Mouse (Mus musculus) myocyte (in vitro differentiated cells): ENCODE results near the gene Rab19. TPM values are rescaled to one million over a fixed set of nuclear protein-coding genes. Genes with fewer than 3 reads are reported as not detected.

ENCODE experiments used
- H3K27me3 ChIP-seq: one replicate; pipeline ENCODE4 v1.6.1; 2011; ENCODE audit not compliant: control insufficient read depth, insufficient read depth, insufficient read length
- H3K36me3 ChIP-seq: one replicate; pipeline ENCODE4 v1.6.1; 2011; ENCODE audit not compliant: control insufficient read depth, insufficient read depth
- H3K4me2 ChIP-seq: one replicate; pipeline ENCODE4 v1.6.1; 2011; ENCODE audit warnings: low read depth, control low read depth
- H3K4me3 ChIP-seq: one replicate; pipeline ENCODE4 v1.5.1; 2011; ENCODE audit warnings: mild to moderate bottlenecking, control low read depth, moderate library complexity
- H3K79me2 ChIP-seq: one replicate; pipeline ENCODE4 v1.6.1; 2011; ENCODE audit not compliant: control insufficient read depth, insufficient read depth
- H3ac ChIP-seq: one replicate; pipeline ENCODE4 v1.6.1; 2011; ENCODE audit not compliant: control insufficient read depth, insufficient read length
- CEBPB ChIP-seq: IDR thresholded peaks from 2 replicates; pipeline ENCODE4 v1.6.1; 2011; ENCODE audit warnings: mild to moderate bottlenecking, moderate library complexity; ENCODE audit not compliant: poor library complexity, insufficient read depth, severe bottlenecking
- E2F4 ChIP-seq: IDR thresholded peaks from one replicate; pipeline ENCODE4 v1.6.1; 2011; ENCODE audit warnings: mild to moderate bottlenecking, control low read depth, moderate library complexity; ENCODE audit not compliant: insufficient read depth
- MAX ChIP-seq: IDR thresholded peaks from one replicate; pipeline ENCODE4 v1.6.1; 2011; ENCODE audit warnings: low read depth, mild to moderate bottlenecking, control low read depth
- MYOD1 ChIP-seq, 3 experiments: IDR thresholded peaks; one replicate each; pipeline ENCODE4 v1.6.1; 2011; ENCODE audit warnings: control low read depth in 2 of 3, low read depth in 2 of 3, mild to moderate bottlenecking in 2 of 3, moderate library complexity in 1 of 3; ENCODE audit not compliant: insufficient read length in 2 of 3, control insufficient read depth in 1 of 3
- MYOG ChIP-seq, 3 experiments: IDR thresholded peaks; one replicate each; pipeline ENCODE4 v1.6.1; 2011; ENCODE audit warnings: control low read depth in 2 of 3, low read depth in 2 of 3, mild to moderate bottlenecking in 2 of 3; ENCODE audit not compliant: insufficient read length in 2 of 3, control insufficient read depth in 1 of 3, insufficient read depth in 1 of 3
- POLR2A ChIP-seq: IDR thresholded peaks from one replicate; pipeline ENCODE4 v1.6.1; 2011; ENCODE audit warnings: low read depth, mild to moderate bottlenecking, control low read depth, moderate library complexity; ENCODE audit not compliant: insufficient read length
- POLR2AphosphoS2 ChIP-seq: IDR thresholded peaks from one replicate; pipeline ENCODE4 v1.6.1; 2011; ENCODE audit warnings: low read depth, control low read depth; ENCODE audit not compliant: insufficient read length
- REST ChIP-seq: IDR thresholded peaks from one replicate; pipeline ENCODE4 v1.6.1; 2011; ENCODE audit warnings: mild to moderate bottlenecking, control low read depth, moderate library complexity; ENCODE audit not compliant: insufficient read depth, insufficient read length
- SRF ChIP-seq: IDR thresholded peaks from one replicate; pipeline ENCODE4 v1.6.1; 2011; ENCODE audit warnings: low read depth; ENCODE audit not compliant: control insufficient read depth, insufficient read length
- TCF12 ChIP-seq: IDR thresholded peaks from one replicate; pipeline ENCODE4 v1.6.1; 2011; ENCODE audit warnings: mild to moderate bottlenecking, control low read depth; ENCODE audit not compliant: poor library complexity, insufficient read depth, severe bottlenecking
- TCF3 ChIP-seq: IDR thresholded peaks from one replicate; pipeline ENCODE4 v1.6.1; 2011; ENCODE audit warnings: low read depth, control low read depth; ENCODE audit not compliant: insufficient read length
- USF1 ChIP-seq: IDR thresholded peaks from one replicate; pipeline ENCODE4 v1.6.1; 2011; ENCODE audit warnings: low read depth, mild to moderate bottlenecking, control low read depth, moderate library complexity
- polyA plus RNA-seq: library from polyadenylated mRNA; unstranded; fragments of >200 nt; fragmentation: generic; extraction: Trizol; gene quantifications from one replicate; pipeline ENCODE4 v1.2.1, GENCODE M21; 2012; ENCODE audit warnings: missing spikeins

Rab19 gene
- polyA plus RNA-seq, 1 experiment, result not detected

GRCm38 (mm10) chr6:39341798-39342197 is 39.2 kb upstream of the Rab19 start:
- H3K79me2 ChIP-seq, result no peaks in the 10 kb centered on the region
- H3K36me3 ChIP-seq, result peaks cover 22% of the 10 kb centered on the region
- TF ChIP-seq CEBPB (no peak), E2F4 (no peak), MAX (no peak), REST (no peak)
- H3ac ChIP-seq, result no peak overlapping the region
- H3K27me3 ChIP-seq, result no peaks in the 10 kb centered on the region
- H3K4me3 ChIP-seq, result no peak overlapping the region
- no peak overlapping the region for H3K4me2 ChIP-seq

- peaks cover 20% of the 10 kb centered on the region for H3K36me3 ChIP-seq
Measured at GRCm38 (mm10) chr6:39344020-39344419, 37.0 kb upstream of the Rab19 start.

GRCm38 (mm10) chr6:39345430-39345829 is 35.5 kb upstream of the Rab19 start:
- no peaks in the 10 kb centered on the region for H3K27me3 ChIP-seq
- no peak overlapping the region for H3K4me3 ChIP-seq
- H3K36me3 ChIP-seq, result peaks cover 20% of the 10 kb centered on the region
- H3K4me2 ChIP-seq, result no peak overlapping the region
- H3ac ChIP-seq, result no peak overlapping the region
- TF ChIP-seq TCF12, result no peak
- no peak for TF ChIP-seq MYOG (IDR thresholded peaks at IDR 0.05; ENCODE audit: control insufficient read depth in 1 of 3, insufficient read depth in 1 of 3, insufficient read length in 2 of 3, low read depth in 2 of 3)
- TF ChIP-seq MAX, result no peak
- no peak for TF ChIP-seq REST
- TF ChIP-seq SRF, result no peak
- TF ChIP-seq E2F4, result no peak
- no peak for TF ChIP-seq MYOD1 (IDR thresholded peaks at IDR 0.05; ENCODE audit: control insufficient read depth in 1 of 3, insufficient read length in 2 of 3, low read depth in 2 of 3)
- no peak for TF ChIP-seq CEBPB
- no peak for TF ChIP-seq TCF3
- no peak for TF ChIP-seq POLR2AphosphoS2
- no peak for TF ChIP-seq USF1
- TF ChIP-seq POLR2A, result no peak
- H3K79me2 ChIP-seq, result no peaks in the 10 kb centered on the region

More at GRCm38 (mm10) chr6:39344020-39344419, 37.0 kb upstream of the Rab19 start:
- Histone ChIP-seq H3ac (no peak overlapping the region), H3K4me3 (no peak overlapping the region), H3K79me2 (no peaks in the 10 kb centered on the region), H3K4me2 (no peak overlapping the region), H3K27me3 (no peaks in the 10 kb centered on the region)
- TF ChIP-seq MYOD1 (IDR thresholded peaks at IDR 0.05; ENCODE audit: control insufficient read depth in 1 of 3, insufficient read length in 2 of 3, low read depth in 2 of 3) (peak in 1 of 3 experiments; percentile 16), USF1 (no peak)

- TF ChIP-seq REST, result no peak
- H3K27me3 ChIP-seq, result no peaks in the 10 kb centered on the region
- H3K36me3 ChIP-seq, result peaks cover 19% of the 10 kb centered on the region
- H3K4me2 ChIP-seq, result no peak overlapping the region
- no peak overlapping the region for H3K4me3 ChIP-seq
- no peaks in the 10 kb centered on the region for H3K79me2 ChIP-seq
- no peak overlapping the region for H3ac ChIP-seq
Measured at GRCm38 (mm10) chr6:39346991-39347501, 33.9 kb upstream of the Rab19 start.

- Histone ChIP-seq H3K27me3 (no peaks in the 10 kb centered on the region), H3ac (no peak overlapping the region), H3K79me2 (no peaks in the 10 kb centered on the region), H3K36me3 (peaks cover 16% of the 10 kb centered on the region), H3K4me2 (no peak overlapping the region), H3K4me3 (no peak overlapping the region)
- TF ChIP-seq MYOG (IDR thresholded peaks at IDR 0.05; ENCODE audit: control insufficient read depth in 1 of 3, insufficient read depth in 1 of 3, insufficient read length in 2 of 3, low read depth in 2 of 3), result no peak
- TF ChIP-seq REST, result no peak
- no peak for TF ChIP-seq TCF12
- TF ChIP-seq CEBPB, result no peak
- TF ChIP-seq E2F4, result no peak
- no peak for TF ChIP-seq POLR2AphosphoS2
- no peak for TF ChIP-seq POLR2A
- no peak for TF ChIP-seq SRF
- TF ChIP-seq USF1, result no peak
- no peak for TF ChIP-seq MYOD1 (IDR thresholded peaks at IDR 0.05; ENCODE audit: control insufficient read depth in 1 of 3, insufficient read length in 2 of 3, low read depth in 2 of 3)
- TF ChIP-seq MAX, result no peak
- no peak for TF ChIP-seq TCF3
Measured at GRCm38 (mm10) chr6:39347880-39348814, 32.8 kb upstream of the Rab19 start.
